Mouse (Mus musculus) fat pad, adult 2 months (tissue): ENCODE measurements around the gene Bcar3.
"Not testable (repeated sequence)": the region's sequence is repeated elsewhere in the genome, so short reads cannot be mapped to it uniquely, and the experiment has no call there.

Experiments
- DNase-seq: peaks from one replicate; pipeline ENCODE4 v3.0.0-alpha.2; 2011; ENCODE audit warnings: low read depth, low spot score; ENCODE audit errors: extremely low read depth

Bcar3 gene

GRCm38 (mm10) chr3:122378634-122379033, 84.7 kb downstream of the Bcar3 start:
- no peak for DNase-seq

DNA sequence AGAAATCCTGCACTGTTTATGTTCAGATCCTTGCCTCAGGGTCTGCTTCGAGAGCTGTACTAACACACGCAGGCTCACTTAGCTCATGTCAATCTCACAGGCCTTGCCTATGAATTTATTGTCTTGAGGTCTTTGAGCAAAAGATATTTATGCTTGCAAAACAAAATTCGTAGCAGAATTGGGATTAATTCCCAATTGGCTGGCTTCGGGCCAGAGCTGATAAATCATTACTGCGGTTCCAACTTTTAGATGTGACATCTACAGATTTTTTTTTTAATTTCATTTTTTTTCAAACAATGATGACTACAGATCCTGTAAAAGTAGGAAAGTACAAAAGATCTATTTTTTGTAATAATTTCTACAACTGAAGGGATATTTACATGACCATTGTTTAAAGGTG, 86.8 kb downstream of the Bcar3 start:
- no peak for DNase-seq

- DNase-seq: no peak
Observed at GRCm38 (mm10) chr3:122381591-122381990, 87.7 kb downstream of the Bcar3 start.

GRCm38 (mm10) chr3:122386444-122386843, 92.5 kb downstream of the Bcar3 start:
- no peak for DNase-seq

GRCm38 (mm10) chr3:122387771-122388170, 93.8 kb downstream of the Bcar3 start:
- DNase-seq: no peak

DNA sequence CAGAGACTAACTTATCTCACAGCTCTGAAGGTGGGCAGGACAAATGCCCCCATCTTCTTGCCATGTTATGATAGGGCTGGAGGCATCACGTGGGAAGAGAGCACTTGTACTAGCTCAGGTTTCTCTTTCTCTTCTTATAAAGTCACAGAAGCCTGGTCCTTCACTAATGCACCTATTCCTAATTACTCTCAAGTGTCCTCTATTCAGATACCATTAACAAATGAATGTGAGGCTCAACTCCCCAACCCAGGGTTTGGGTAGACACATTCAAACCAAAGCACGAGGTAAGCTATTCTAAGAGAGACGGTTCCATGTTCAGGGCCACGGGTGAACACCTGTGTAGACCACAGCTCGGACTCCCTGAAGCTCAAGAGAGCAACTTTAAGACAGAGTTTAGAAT, 96.0 kb downstream of the Bcar3 start:
- DNase-seq: no peak

DNA sequence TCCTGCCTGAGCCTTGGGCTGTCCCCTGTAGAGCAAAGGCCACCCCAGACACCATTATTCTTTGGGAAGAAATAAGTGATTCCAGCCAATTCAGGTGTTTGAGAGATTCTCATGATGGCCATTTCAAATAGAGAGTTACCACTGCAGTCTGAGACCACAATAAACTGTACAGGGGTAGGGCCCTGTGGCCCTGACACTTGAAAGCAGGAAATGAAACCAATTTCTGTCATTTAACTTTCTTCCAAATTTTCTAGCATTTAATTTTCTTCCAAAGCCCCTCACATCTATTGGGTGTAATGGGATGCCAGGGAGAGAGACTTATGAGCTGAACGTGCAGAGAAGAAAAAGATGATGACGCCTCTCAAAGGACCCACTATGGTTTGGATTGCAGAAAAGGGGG, 97.2 kb downstream of the Bcar3 start:
- DNase-seq: no peak

- DNase-seq: no peak
Observed at GRCm38 (mm10) chr3:122391816-122392215, 97.9 kb downstream of the Bcar3 start.

GRCm38 (mm10) chr3:122393411-122393810, 99.5 kb downstream of the Bcar3 start:
- not testable (repeated sequence) for DNase-seq

GRCm38 (mm10) chr3:122393836-122394374, 100.0 kb downstream of the Bcar3 start:
- DNase-seq: no peak

DNA sequence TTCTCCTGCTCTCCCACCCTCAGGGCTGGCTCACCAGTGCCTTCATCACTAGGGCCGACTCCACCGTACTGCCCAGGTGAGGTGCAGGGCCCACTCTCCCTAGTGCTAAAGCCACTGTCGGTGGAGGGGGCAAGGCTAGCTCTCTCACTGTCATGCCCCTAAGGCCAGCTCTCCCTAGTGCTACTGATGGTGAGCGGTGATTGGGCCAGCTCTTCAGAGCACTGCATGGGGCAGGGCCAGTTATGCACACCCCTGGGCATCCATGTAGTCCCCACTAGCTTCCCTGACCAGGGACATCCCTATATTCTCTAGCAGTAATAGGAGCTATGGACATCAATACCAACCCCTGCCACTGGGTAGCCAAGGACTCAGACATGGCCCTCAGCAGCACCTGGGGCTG, 103.0 kb downstream of the Bcar3 start:
- no peak for DNase-seq

DNA sequence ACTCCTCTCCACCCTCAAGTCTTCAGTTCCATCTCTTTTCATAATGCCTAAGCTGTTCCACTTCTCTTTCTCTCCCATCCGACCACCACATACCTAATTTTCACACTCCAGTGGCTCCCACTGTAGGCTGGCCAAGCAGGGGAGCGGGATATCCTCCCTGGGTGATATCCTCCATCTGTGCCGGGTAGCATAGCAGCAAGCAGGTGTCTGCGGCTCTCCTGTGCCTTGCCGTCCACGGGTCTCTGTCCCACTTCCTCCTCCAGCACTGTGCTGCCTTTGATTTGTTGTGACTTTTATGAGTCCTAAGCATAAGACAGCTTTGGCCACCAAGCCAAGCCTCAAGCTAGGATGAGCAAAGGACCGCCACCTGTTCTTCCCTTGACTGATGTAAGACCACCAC, 103.5 kb downstream of the Bcar3 start:
- DNase-seq: no peak

GRCm38 (mm10) chr3:122401011-122401410, 107.1 kb downstream of the Bcar3 start:
- DNase-seq: no peak

DNA sequence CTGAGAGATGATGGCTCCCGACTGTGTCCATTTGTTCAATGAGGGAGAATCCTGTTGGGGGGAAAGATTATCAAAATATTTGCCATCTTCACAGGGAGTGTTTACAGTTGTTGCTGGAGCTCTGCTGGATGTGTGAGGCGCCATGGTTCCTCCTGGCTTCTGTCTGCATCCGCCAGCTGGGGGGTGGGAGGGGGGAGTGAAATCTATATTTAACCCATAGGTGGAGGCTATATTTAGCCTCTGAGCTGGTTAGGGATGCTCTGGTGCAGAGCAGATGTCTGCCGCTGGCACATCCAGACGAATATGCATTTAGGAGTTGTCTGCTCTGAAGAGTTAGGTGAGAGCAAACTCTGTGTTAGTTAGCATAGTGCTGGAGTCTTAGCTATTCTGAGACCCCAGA, 108.2 kb downstream of the Bcar3 start:
- DNase-seq: no peak

DNA sequence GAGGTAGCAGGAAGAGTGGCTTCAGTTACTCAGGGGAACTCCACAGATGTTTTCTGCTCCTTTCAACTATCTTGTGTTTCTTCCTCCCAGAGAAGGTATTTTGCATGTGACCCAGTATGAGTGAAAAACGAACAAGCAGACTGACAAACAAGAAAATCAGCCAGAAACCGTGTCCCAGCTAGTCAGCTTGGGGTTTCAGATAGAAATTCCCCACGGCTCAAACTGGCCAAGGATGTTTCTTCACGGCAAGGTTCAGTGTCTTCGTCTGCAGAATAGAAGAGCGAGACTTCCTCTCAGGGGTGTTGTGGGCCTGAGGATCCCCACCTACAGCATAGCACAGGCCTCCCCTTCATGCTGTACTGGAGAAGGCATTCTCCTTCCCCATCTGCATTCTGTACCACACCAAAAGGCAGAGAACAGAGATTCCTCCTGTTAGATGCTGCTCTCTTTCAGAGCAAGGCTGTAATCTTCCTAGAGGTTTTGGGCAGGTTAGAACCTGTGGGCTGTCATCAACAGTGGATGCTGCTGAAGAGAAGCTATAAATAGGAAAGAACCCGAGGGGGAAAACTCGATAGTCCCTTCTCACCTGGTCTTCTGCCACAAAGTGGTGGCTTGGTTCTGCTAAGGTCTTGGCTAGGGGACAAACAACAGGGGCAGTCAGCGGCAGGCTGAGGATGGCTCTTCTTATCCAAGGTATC, 110.1 kb downstream of the Bcar3 start:
- DNase-seq: no peak

DNA sequence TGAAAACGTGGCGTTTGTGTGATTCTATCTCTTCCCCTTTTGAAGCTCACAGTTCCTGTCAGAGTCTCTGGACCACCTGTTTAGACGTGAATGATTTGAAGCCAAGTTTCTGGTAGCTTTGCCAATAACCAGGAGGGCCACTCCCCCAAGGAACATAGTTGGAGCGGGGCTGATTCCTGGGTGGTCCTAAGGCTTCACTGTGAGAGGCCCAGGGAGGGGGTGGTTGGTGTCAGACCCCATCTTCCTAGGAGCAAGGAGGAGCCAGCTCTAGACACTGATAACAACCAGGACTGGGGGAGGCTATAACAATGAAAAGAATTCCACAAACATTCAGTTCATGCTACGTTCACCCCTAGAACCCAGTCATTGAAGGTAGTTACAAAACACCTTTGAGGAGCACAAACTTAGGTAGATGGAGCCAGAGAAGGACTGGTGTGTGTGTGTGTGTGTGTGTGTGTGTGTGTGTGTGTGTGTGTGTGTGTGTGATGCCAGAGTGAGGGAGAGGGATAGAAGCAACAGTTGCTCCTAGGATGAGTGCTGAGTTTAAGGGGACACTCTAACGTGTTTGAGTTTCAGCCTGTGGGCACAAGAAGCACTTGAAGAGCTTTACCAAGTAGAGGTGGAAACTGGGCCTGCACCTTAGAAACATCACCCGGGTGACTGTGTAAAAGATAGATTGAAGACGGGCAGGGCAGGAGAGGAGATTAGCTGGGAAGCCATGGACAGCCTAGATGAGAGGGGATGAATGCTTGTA, 111.4 kb downstream of the Bcar3 start:
- DNase-seq: no peak

DNA sequence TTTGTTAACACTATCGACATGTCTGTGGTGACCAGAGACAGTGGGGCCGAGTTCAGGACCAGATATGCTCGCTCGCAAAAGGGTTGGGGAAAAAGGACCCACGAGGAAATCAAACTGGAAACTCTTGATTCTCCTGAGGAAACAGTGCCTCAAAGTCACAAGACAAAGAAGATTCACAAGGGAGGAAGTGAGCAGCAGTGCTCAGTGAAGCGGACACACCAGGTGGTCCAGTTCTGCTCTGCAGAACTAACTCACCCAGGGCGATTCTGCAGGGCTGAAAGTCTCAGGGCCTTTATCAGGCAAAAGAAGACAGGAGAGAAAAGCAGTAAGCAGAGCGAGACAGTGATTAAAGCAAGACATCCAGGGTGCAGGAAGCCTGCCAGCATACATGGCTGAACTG, 112.5 kb downstream of the Bcar3 start:
- no peak for DNase-seq

DNA sequence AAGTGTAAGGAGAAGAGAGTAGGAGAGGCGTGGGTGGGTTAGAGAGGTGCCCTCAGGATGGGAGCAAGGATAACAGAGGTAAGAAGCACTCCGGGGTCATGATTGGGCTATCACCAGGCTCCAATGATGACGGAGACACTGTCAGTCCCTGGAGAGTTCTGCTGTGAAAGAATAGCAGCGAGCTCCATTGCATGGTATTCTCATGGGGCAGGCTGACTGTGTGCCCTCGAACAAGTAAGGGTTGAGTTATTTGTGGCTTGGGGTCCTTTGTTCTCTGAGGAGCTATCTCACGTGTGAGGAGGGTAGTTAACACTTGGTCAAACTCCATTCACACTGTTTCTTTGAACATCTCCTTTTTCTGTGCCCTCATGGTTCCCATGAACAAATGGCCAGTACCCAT, 113.8 kb downstream of the Bcar3 start:
- DNase-seq: no peak

DNA sequence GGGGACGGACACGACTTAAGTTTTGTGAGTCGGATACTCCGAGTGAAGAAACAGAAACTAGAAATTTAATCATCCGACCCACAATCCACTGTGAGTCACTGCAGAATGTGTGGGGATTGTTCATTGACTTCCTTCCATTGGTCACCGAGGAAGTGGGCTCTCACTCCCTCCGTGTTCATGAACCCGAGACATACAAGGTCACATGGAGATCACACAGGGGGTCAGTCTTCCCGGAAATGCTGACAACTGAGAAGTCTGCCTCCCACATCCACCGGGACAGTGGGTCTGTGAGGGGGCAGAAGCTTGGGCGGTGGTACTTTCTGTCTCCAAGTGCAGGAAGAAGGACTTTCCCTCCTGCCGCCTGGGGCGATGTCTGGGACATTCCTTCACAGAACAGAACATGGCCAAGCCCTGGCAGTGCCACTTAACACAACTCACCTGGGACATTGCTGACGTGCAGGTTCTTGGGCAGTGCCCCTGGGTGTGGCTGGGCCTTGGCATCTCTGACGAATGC, 114.9 kb downstream of the Bcar3 start:
- DNase-seq: no peak

GRCm38 (mm10) chr3:122411590-122411989, 117.7 kb downstream of the Bcar3 start:
- DNase-seq: no peak

DNA sequence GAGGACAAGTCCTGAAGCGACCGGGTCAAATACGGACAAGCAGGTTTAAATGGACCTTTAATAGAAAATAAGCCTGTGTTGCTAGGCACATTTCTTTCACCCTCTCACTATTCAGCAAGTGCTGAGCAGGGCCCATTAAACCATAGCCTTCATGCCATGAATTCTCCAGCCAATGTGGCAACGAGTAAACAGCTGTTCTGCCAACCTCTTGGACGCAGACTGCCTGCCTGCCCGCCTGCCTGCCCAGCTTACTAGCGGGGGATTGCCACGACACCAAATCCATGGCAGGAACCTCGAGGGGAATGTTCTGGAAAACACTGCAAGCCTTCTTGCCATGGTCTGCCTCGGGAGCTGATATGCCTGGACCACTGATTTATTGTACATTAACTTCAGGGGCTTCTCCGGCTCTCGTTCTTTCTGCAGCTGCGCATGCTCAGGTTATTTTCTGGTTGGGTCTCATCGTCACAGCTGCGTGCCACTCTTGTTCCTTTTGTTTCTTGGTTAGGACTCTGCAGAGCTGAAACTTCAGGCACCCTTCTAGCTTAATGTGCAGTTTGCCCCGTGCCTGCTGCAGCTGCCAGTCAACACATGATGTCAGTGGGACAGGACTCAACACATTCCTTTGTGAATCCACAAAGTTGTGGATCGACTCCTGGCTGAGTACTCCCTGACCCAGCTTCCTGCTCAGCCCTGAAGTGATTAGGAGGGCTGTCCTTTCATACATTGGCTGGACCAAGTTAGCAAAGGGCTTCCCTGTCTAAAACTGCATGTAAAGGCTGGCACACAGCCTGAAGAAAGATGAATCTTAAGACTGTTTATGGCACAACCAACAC, 120.0 kb downstream of the Bcar3 start:
- DNase-seq: no peak
